Mouse (Mus musculus) bone marrow macrophage, adult 2 months (primary cell): ENCODE data around the gene Tdp1.

Experiments
- CTCF ChIP-seq: IDR thresholded peaks from 2 replicates; pipeline ENCODE4 v1.5.1; 2012; ENCODE audit warnings: low read depth, mild to moderate bottlenecking, low read length, moderate library complexity
- POLR2A ChIP-seq: IDR thresholded peaks from 2 replicates; pipeline ENCODE4 v1.6.1; 2012; ENCODE audit warnings: mild to moderate bottlenecking, low read depth, low read length, borderline replicate concordance

DNA sequence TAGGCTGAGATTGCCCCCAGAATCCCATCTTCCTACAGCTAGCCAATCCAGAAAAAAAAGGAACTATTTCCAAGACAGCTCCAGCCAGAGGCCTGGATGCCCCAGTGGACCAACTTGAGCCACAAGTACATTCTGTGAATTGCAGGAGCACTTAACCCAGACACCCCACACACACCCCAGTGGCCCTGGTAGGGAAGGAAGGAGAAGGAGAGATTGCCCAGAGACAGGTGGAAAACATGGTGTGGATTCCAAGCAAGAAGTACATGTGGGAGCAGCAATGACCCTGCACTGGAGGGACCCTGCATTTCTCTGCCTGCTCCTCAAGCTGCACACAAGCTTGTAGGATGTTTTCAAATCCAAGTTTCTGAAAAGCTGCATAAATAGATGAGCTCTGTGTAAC lies 75.0 kb downstream of the Tdp1 start:
- TF ChIP-seq CTCF (no peak), POLR2A (no peak)
